Comparison of ENCODE assay signal across 1 mouse cellular context in the genomic region with DNA sequence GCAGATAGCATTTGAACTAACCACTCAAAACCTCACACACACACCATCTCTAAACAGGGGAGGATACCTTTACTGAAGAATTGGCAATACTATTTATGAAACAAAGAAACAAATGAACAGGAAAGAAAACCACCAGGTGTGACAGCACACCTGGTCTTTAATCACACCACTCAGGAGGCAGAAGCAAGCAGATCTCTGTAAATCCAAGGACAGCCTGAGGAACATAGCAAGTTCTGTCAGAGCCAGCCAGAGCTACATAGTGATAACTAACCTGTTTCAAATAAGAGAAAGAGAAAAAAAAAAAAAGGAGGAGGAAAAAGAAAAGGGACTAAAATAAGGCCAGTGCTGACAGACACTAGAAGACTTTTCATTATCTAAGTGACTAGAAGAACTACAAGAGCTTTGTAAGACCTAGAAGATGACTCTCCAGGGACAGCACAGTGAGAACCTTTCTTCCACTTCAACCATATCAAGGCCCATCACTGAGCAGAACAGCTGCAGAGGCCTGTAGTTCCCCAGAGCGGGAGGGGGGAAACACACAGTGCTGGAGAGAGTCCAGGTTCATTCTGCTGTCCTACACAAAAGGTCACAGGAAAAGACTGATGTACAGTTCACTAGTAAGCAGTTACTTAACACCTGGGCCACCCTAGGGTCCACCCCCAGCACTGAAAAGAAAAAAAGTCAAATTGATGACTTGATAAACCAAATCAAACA.
A peak's percentile ranks its signal among the peaks of the same experiment; 100 is the strongest.
TF ChIP-seq lines count a peak whose summit lies in the region.

No protein-coding gene starts in this region.

TF ChIP-seq in MEL, 35 proteins besides CTCF, POLR2A, EP300 and RAD21 (continued from another document):
- TF ChIP-seq ZNF384 (IDR thresholded peaks at IDR 0.05; ENCODE audit: low read depth, low read length) (peak; percentile 51), MAX (IDR thresholded peaks at IDR 0.05; ENCODE audit: low read length) (no peak), USF1 (IDR thresholded peaks at IDR 0.05; ENCODE audit: low read depth, low read length) (no peak), MYB (IDR thresholded peaks at IDR 0.05; ENCODE audit: low read depth, low read length) (no peak), ZMIZ1 (IDR thresholded peaks at IDR 0.05; ENCODE audit: low read depth, low read length) (no peak), ZKSCAN1 (IDR thresholded peaks at IDR 0.05; ENCODE audit: low read depth, low read length) (no peak), CHD2 (IDR thresholded peaks at IDR 0.05; ENCODE audit: low read length) (no peak), NRF1 (IDR thresholded peaks at IDR 0.05; ENCODE audit: insufficient read depth, low read depth, low read length, poor library complexity, severe bottlenecking) (no peak), UBTF (IDR thresholded peaks at IDR 0.05; ENCODE audit: borderline replicate concordance, insufficient read depth, low read depth, low read length) (no peak), MEF2A (IDR thresholded peaks at IDR 0.05; ENCODE audit: extremely low read depth, insufficient replicate concordance, low read depth, low read length, poor library complexity, severe bottlenecking) (no peak), JUND (IDR thresholded peaks at IDR 0.05; ENCODE audit: low read depth, low read length) (no peak), POLR2AphosphoS2 (IDR thresholded peaks at IDR 0.05; ENCODE audit: low read length) (no peak), GATA1 (IDR thresholded peaks at IDR 0.05; ENCODE audit: low read depth, low read length) (no peak), USF2 (IDR thresholded peaks at IDR 0.05; ENCODE audit: borderline replicate concordance in 1 of 2, insufficient read depth in 1 of 2, low read depth in 1 of 2, low read length in 2 of 2) (no peak)
